Mouse (Mus musculus): ENCODE results near the gene Gpsm3.

- TF ChIP-seq MAZ (IDR thresholded peaks at IDR 0.05; ENCODE audit: low read depth, low read length) (no peak), GABPA (IDR thresholded peaks at IDR 0.05; ENCODE audit: insufficient replicate concordance, low read depth, low read length) (no peak), USF1 (IDR thresholded peaks at IDR 0.05; ENCODE audit: low read depth, low read length) (no peak), CTCF (conservative IDR thresholded peaks at IDR 0.05 in 1 of 2, IDR thresholded peaks at IDR 0.05 in 1 of 2; ENCODE audit: low read depth in 2 of 2, low read length in 2 of 2) (no peak), TCF12 (IDR thresholded peaks at IDR 0.05; ENCODE audit: low read depth, low read length) (no peak), POLR2AphosphoS2 (IDR thresholded peaks at IDR 0.05; ENCODE audit: low read depth, low read length) (no peak), E2F4 (IDR thresholded peaks at IDR 0.05; ENCODE audit: insufficient replicate concordance, low read depth, low read length) (no peak), POLR2A (IDR thresholded peaks at IDR 0.05; ENCODE audit: low read depth, low read length) (no peak), BHLHE40 (IDR thresholded peaks at IDR 0.05; ENCODE audit: low read depth, low read length) (no peak), RCOR1 (conservative IDR thresholded peaks at IDR 0.05; ENCODE audit: low read depth, low read length) (no peak)
These were observed 3.5 kb upstream of the Gpsm3 start for GRCm38 (mm10) chr17:34585877-34586771.

All from CH12.LX (cell line).